Mouse (Mus musculus): ENCODE data around the gene Grn.

GRCm38 (mm10) chr11:102443740-102444139 lies 13.6 kb downstream of the Grn start:
- TF ChIP-seq POLR2A (IDR thresholded peaks at IDR 0.05; ENCODE audit: insufficient read depth, low read depth, low read length) = no peak
- no peak for TF ChIP-seq EP300 (IDR thresholded peaks at IDR 0.05; ENCODE audit: insufficient read depth, low read depth, low read length)
- no peak for TF ChIP-seq CTCF (IDR thresholded peaks at IDR 0.05)

Data from heart, adult 2 months (tissue).